Mouse (Mus musculus): ENCODE measurements around the gene Ska2. TPM values are rescaled to one million over a fixed set of nuclear protein-coding genes. Genes with fewer than 3 reads are reported as not detected.
A peak's percentile ranks its signal among the peaks of the same experiment; 100 is the strongest.

Ska2 gene
- polyA plus RNA-seq, 1 experiment from 2014 or later = 40.8 TPM

MicroRNAs encoded within 50 kb of the gene (microRNA counts, 519-probe panel; counts per million panel counts)
- microRNA mmu-miR-301a = 4,696 counts per million, percentile 94 among the panel's probes with 10 or more counts

Small RNA genes lying within 50 kb of the gene (microRNA-seq; reads per million reads assigned to microRNA genes)
- 2,080 reads per million, percentile 83 among the genes with 10 or more reads in this experiment for gene Mir301

Other genes starting within 250 kb of the Ska2 start
- gene Ypel2, start 115.5 kb upstream of the Ska2 start, polyA plus RNA-seq (2015; fragmentation: Nextera tagmentation; extraction: Ambion mirVana) = 4.2 and 5.1 TPM in 2 replicates
- 156 and 163 TPM in 2 replicates for gene Gdpd1, start 35.2 kb upstream of the Ska2 start, polyA plus RNA-seq (2015; fragmentation: Nextera tagmentation; extraction: Ambion mirVana)
- 20.1 and 22.1 TPM in 2 replicates for gene Smg8, start 22.5 kb upstream of the Ska2 start, polyA plus RNA-seq (2015; fragmentation: Nextera tagmentation; extraction: Ambion mirVana)
- gene Prr11, start 526 bp upstream of the Ska2 start, polyA plus RNA-seq (2015; fragmentation: Nextera tagmentation; extraction: Ambion mirVana) = 2.4 and 3.0 TPM in 2 replicates
- 84.7 and 88.2 TPM in 2 replicates for gene Trim37, start 17.8 kb downstream of the Ska2 start, polyA plus RNA-seq (2015; fragmentation: Nextera tagmentation; extraction: Ambion mirVana)
- gene Ppm1e, start 249.8 kb downstream of the Ska2 start, polyA plus RNA-seq (2015; fragmentation: Nextera tagmentation; extraction: Ambion mirVana) = 26.8 and 28.6 TPM in 2 replicates

All from hindbrain, embryonic 15.5 days (tissue).